Mouse (Mus musculus): ENCODE measurements at regions not wholly inside any gene's neighbourhood (a gene's known extent, or its start where the extent isn't known, plus 50 kb on each side); places are given as distances from the start of the nearest gene placed in this dataset.
A peak's percentile ranks its signal among the peaks of the same experiment; 100 is the strongest.

GRCm38 (mm10) chr6:88964071-88964470 lies 62.0 kb downstream of the Tpra1 start:
- no peak overlapping the region for H3K27ac ChIP-seq
- H3K4me1 ChIP-seq = peaks cover 33% of the 10 kb centered on the region
- no peaks in the 10 kb centered on the region for H3K9me3 ChIP-seq
- H3K4me3 ChIP-seq = no peak overlapping the region
- H3K27me3 ChIP-seq (ENCODE audit: insufficient read depth, poor library complexity, severe bottlenecking) = peaks cover 10% of the 10 kb centered on the region
- H3K36me3 ChIP-seq = no peaks in the 10 kb centered on the region
- 70% methylated on average over 7 of the region's 7 CpGs for WGBS
- no peak for DNase-seq (ENCODE audit: low spot score)

GRCm38 (mm10) chr6:88964911-88965310 lies 62.9 kb downstream of the Tpra1 start:
- H3K36me3 ChIP-seq = no peaks in the 10 kb centered on the region
- DNase-seq (ENCODE audit: low spot score) = no peak
- no peak overlapping the region for H3K27ac ChIP-seq
- no peak overlapping the region for H3K4me3 ChIP-seq
- H3K9me3 ChIP-seq = no peaks in the 10 kb centered on the region
- H3K4me1 ChIP-seq = peaks cover 33% of the 10 kb centered on the region
- 81% methylated on average over 6 of the region's 6 CpGs for WGBS
- H3K27me3 ChIP-seq (ENCODE audit: insufficient read depth, poor library complexity, severe bottlenecking) = peaks cover 15% of the 10 kb centered on the region

GRCm38 (mm10) chr6:88965361-88966226 lies 63.5 kb downstream of the Tpra1 start:
- no peaks in the 10 kb centered on the region for H3K36me3 ChIP-seq
- 64% methylated on average over 19 of the region's 19 CpGs for WGBS
- no peak overlapping the region for H3K4me3 ChIP-seq
- no peak overlapping the region for H3K27ac ChIP-seq
- no peaks in the 10 kb centered on the region for H3K9me3 ChIP-seq
- no peak for DNase-seq (ENCODE audit: low spot score)
- H3K4me1 ChIP-seq = peaks cover 28% of the 10 kb centered on the region
- H3K27me3 ChIP-seq (ENCODE audit: insufficient read depth, poor library complexity, severe bottlenecking) = peaks cover 17% of the 10 kb centered on the region

- peaks cover 17% of the 10 kb centered on the region for H3K27me3 ChIP-seq (ENCODE audit: insufficient read depth, poor library complexity, severe bottlenecking)
- WGBS = 52% methylated on average over 4 of the region's 4 CpGs
- DNase-seq (ENCODE audit: low spot score) = no peak
- no peak overlapping the region for H3K27ac ChIP-seq
- H3K36me3 ChIP-seq = no peaks in the 10 kb centered on the region
- H3K4me1 ChIP-seq = peaks cover 24% of the 10 kb centered on the region
- no peak overlapping the region for H3K4me3 ChIP-seq
- no peaks in the 10 kb centered on the region for H3K9me3 ChIP-seq
Observed at GRCm38 (mm10) chr6:88966501-88966900, 64.5 kb downstream of the Tpra1 start.

- DNase-seq (ENCODE audit: low spot score) = no peak
- no peaks in the 10 kb centered on the region for H3K9me3 ChIP-seq
- peaks cover 25% of the 10 kb centered on the region for H3K4me1 ChIP-seq
- H3K4me3 ChIP-seq = no peak overlapping the region
- peaks cover 17% of the 10 kb centered on the region for H3K27me3 ChIP-seq (ENCODE audit: insufficient read depth, poor library complexity, severe bottlenecking)
- H3K36me3 ChIP-seq = no peaks in the 10 kb centered on the region
- H3K27ac ChIP-seq = no peak overlapping the region
- WGBS = 51% methylated on average over 4 of the region's 4 CpGs
Observed at GRCm38 (mm10) chr6:88968842-88969241, 66.8 kb downstream of the Tpra1 start.

GRCm38 (mm10) chr6:88971729-88972128 lies 69.7 kb downstream of the Tpra1 start:
- Histone ChIP-seq H3K9me3 (no peaks in the 10 kb centered on the region), H3K27ac (0 out of 2 replicates have a peak overlapping the region, but pooled peaks have one; percentile 17), H3K4me3 (no peak overlapping the region), H3K4me1 (peaks cover 26% of the 10 kb centered on the region), H3K27me3 (ENCODE audit: insufficient read depth, poor library complexity, severe bottlenecking) (peaks cover 20% of the 10 kb centered on the region; the same call in 1 of the 2 replicates), H3K36me3 (no peaks in the 10 kb centered on the region)
- 25% methylated on average over 9 of the region's 9 CpGs for WGBS
- DNase-seq (ENCODE audit: low spot score) = no peak

- Histone ChIP-seq H3K27ac (no peak overlapping the region), H3K4me1 (peaks cover 21% of the 10 kb centered on the region), H3K9me3 (no peaks in the 10 kb centered on the region), H3K27me3 (ENCODE audit: insufficient read depth, poor library complexity, severe bottlenecking) (peaks cover 39% of the 10 kb centered on the region; the same call in 1 of the 2 replicates), H3K4me3 (no peak overlapping the region), H3K36me3 (no peaks in the 10 kb centered on the region)
- WGBS = 64% methylated on average over 7 of the region's 7 CpGs
- no peak for DNase-seq (ENCODE audit: low spot score)
Observed at GRCm38 (mm10) chr6:88974457-88974856, 72.4 kb downstream of the Tpra1 start.

GRCm38 (mm10) chr6:88976581-88976980 lies 74.5 kb downstream of the Tpra1 start:
- Histone ChIP-seq H3K4me3 (no peak overlapping the region), H3K4me1 (peaks cover 12% of the 10 kb centered on the region), H3K36me3 (no peaks in the 10 kb centered on the region), H3K27ac (no peak overlapping the region), H3K9me3 (no peaks in the 10 kb centered on the region), H3K27me3 (ENCODE audit: insufficient read depth, poor library complexity, severe bottlenecking) (peaks cover 35% of the 10 kb centered on the region; the same call in 1 of the 2 replicates)
- 7% methylated on average over 13 of the region's 13 CpGs for WGBS
- DNase-seq (ENCODE audit: low spot score) = no peak

- Histone ChIP-seq H3K4me1 (peaks cover 8% of the 10 kb centered on the region), H3K27me3 (ENCODE audit: insufficient read depth, poor library complexity, severe bottlenecking) (peaks cover 39% of the 10 kb centered on the region; the same call in 1 of the 2 replicates), H3K4me3 (no peak overlapping the region), H3K36me3 (no peaks in the 10 kb centered on the region), H3K27ac (no peak overlapping the region), H3K9me3 (no peaks in the 10 kb centered on the region)
- WGBS = 3% methylated on average over 8 of the region's 8 CpGs
- DNase-seq (ENCODE audit: low spot score) = no peak
Observed at GRCm38 (mm10) chr6:88976994-88977393, 74.9 kb downstream of the Tpra1 start.

GRCm38 (mm10) chr6:88978970-88979369 lies 76.9 kb downstream of the Tpra1 start:
- Histone ChIP-seq H3K36me3 (no peaks in the 10 kb centered on the region), H3K27ac (no peak overlapping the region), H3K27me3 (ENCODE audit: insufficient read depth, poor library complexity, severe bottlenecking) (peaks cover 53% of the 10 kb centered on the region), H3K4me3 (no peak overlapping the region), H3K9me3 (no peaks in the 10 kb centered on the region), H3K4me1 (peaks cover 7% of the 10 kb centered on the region)
- DNase-seq (ENCODE audit: low spot score) = no peak
- 62% methylated on average over 4 of the region's 4 CpGs for WGBS

GRCm38 (mm10) chr6:88980112-88980511 lies 78.1 kb downstream of the Tpra1 start:
- H3K4me3 ChIP-seq = no peak overlapping the region
- WGBS = 14% methylated on average over 8 of the region's 8 CpGs
- H3K27ac ChIP-seq = no peak overlapping the region
- no peaks in the 10 kb centered on the region for H3K9me3 ChIP-seq
- H3K36me3 ChIP-seq = no peaks in the 10 kb centered on the region
- H3K27me3 ChIP-seq (ENCODE audit: insufficient read depth, poor library complexity, severe bottlenecking) = peaks cover 48% of the 10 kb centered on the region
- H3K4me1 ChIP-seq = peaks cover 7% of the 10 kb centered on the region
- peak; percentile 80 for DNase-seq (ENCODE audit: low spot score)

- peaks cover 39% of the 10 kb centered on the region for H3K27me3 ChIP-seq (ENCODE audit: insufficient read depth, poor library complexity, severe bottlenecking)
- 23% methylated on average over 7 of the region's 7 CpGs for WGBS
- DNase-seq (ENCODE audit: low spot score) = no peak
Observed at GRCm38 (mm10) chr6:88981544-88981943, 79.5 kb downstream of the Tpra1 start.

GRCm38 (mm10) chr6:88984170-88984569 lies 82.1 kb downstream of the Tpra1 start:
- Histone ChIP-seq H3K27me3 (ENCODE audit: insufficient read depth, poor library complexity, severe bottlenecking) (peaks cover 22% of the 10 kb centered on the region), H3K4me3 (no peak overlapping the region), H3K36me3 (no peaks in the 10 kb centered on the region), H3K4me1 (no peaks in the 10 kb centered on the region), H3K27ac (no peak overlapping the region), H3K9me3 (no peaks in the 10 kb centered on the region)
- DNase-seq (ENCODE audit: low spot score) = no peak
- WGBS = 76% methylated on average over 4 of the region's 4 CpGs

More at GRCm38 (mm10) chr6:88981544-88981943, 79.5 kb downstream of the Tpra1 start:
- no peak overlapping the region for H3K27ac ChIP-seq
- no peaks in the 10 kb centered on the region for H3K36me3 ChIP-seq
- peaks cover 1% of the 10 kb centered on the region for H3K4me1 ChIP-seq
- no peak overlapping the region for H3K4me3 ChIP-seq
- H3K9me3 ChIP-seq = no peaks in the 10 kb centered on the region
